Mouse (Mus musculus): ENCODE data around the gene Cmah. TPM values are rescaled to one million over a fixed set of nuclear protein-coding genes. Genes with fewer than 3 reads are reported as not detected.

The Cmah gene
- polyA plus RNA-seq, 1 experiment from 2014 or later = 0.57 TPM

DNA sequence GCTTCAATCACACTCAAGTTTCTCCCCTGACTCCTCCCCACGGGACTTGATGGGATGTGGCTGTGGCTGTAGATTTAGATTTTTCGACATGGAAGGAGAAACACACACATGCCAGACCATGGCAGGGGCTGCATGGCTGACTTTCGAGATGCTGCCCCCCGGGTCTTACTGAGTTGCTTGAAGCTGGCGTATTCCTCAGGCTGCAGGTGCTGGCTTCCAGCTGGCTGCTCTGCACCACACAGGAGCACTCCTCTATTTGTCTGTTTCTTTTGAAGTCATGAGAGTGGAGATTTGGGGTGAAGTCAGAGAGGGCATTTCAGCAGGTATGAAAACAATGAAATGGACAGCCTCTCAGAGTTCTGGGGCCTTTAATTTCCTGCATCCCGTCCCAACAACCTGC, 180.0 kb downstream of the Cmah start:
- no peak for ATAC-seq (ENCODE audit: borderline replicate concordance, extremely low read depth, low FRiP score, low TSS enrichment)
- WGBS = 64% methylated on average over 6 of the region's 6 CpGs
- H3K9ac ChIP-seq = no peak overlapping the region
- H3K27me3 ChIP-seq = no peaks in the 10 kb centered on the region
- no peak overlapping the region for H3K27ac ChIP-seq
- no peak overlapping the region for H3K4me3 ChIP-seq
- no peaks in the 10 kb centered on the region for H3K4me1 ChIP-seq
- no peaks in the 10 kb centered on the region for H3K36me3 ChIP-seq
- H3K4me2 ChIP-seq = no peak overlapping the region
- no peaks in the 10 kb centered on the region for H3K9me3 ChIP-seq

GRCm38 (mm10) chr13:24508917-24509316, 181.7 kb downstream of the Cmah start:
- H3K9me3 ChIP-seq = no peaks in the 10 kb centered on the region
- WGBS = 34% methylated on average over 1 of the region's 1 CpGs
- no peak for ATAC-seq (ENCODE audit: borderline replicate concordance, extremely low read depth, low FRiP score, low TSS enrichment)
- no peak overlapping the region for H3K4me2 ChIP-seq
- H3K4me1 ChIP-seq = no peaks in the 10 kb centered on the region
- no peaks in the 10 kb centered on the region for H3K36me3 ChIP-seq
- H3K27me3 ChIP-seq = no peaks in the 10 kb centered on the region
- H3K4me3 ChIP-seq = no peak overlapping the region
- no peak overlapping the region for H3K9ac ChIP-seq
- no peak overlapping the region for H3K27ac ChIP-seq

DNA sequence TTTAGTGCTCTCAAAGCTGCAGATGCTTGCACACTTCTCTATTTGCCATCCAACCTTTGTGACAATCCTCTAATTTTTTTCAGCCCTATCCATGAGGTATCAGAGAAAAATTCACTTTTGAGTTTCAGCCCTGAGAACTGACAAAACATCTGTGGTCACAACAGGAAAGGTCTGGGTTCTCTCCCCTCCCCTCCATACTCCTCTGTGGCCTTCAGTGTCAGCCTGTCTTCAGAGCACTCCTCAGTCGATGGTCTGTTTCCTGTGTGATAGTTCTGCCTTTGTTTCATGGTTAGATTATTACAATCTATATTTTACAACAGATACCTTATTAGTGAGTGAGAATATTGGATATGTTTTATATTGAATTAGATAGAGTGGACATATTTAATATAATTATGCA, 184.2 kb downstream of the Cmah start:
- Histone ChIP-seq H3K4me2 (no peak overlapping the region), H3K4me3 (no peak overlapping the region), H3K9me3 (no peaks in the 10 kb centered on the region), H3K9ac (no peak overlapping the region), H3K27ac (no peak overlapping the region), H3K36me3 (no peaks in the 10 kb centered on the region), H3K4me1 (no peaks in the 10 kb centered on the region), H3K27me3 (no peaks in the 10 kb centered on the region)
- WGBS = 71% methylated on average over 1 of the region's 1 CpGs
- ATAC-seq (ENCODE audit: borderline replicate concordance, extremely low read depth, low FRiP score, low TSS enrichment) = no peak

- no peak overlapping the region for H3K4me2 ChIP-seq
- H3K9ac ChIP-seq = no peak overlapping the region
- 75% methylated on average over 14 of the region's 14 CpGs for WGBS
- H3K27ac ChIP-seq = no peak overlapping the region
- no peak overlapping the region for H3K4me3 ChIP-seq
- no peaks in the 10 kb centered on the region for H3K36me3 ChIP-seq
- no peak for ATAC-seq (ENCODE audit: borderline replicate concordance, extremely low read depth, low FRiP score, low TSS enrichment)
- no peaks in the 10 kb centered on the region for H3K4me1 ChIP-seq
- H3K9me3 ChIP-seq = no peaks in the 10 kb centered on the region
- no peaks in the 10 kb centered on the region for H3K27me3 ChIP-seq
Observed at GRCm38 (mm10) chr13:24511932-24512520, 184.8 kb downstream of the Cmah start.

GRCm38 (mm10) chr13:24513717-24514116, 186.5 kb downstream of the Cmah start:
- Histone ChIP-seq H3K4me2 (no peak overlapping the region), H3K27ac (no peak overlapping the region), H3K36me3 (no peaks in the 10 kb centered on the region), H3K9ac (no peak overlapping the region), H3K4me3 (no peak overlapping the region), H3K9me3 (no peaks in the 10 kb centered on the region), H3K4me1 (no peaks in the 10 kb centered on the region), H3K27me3 (no peaks in the 10 kb centered on the region)
- ATAC-seq (ENCODE audit: borderline replicate concordance, extremely low read depth, low FRiP score, low TSS enrichment) = no peak
- 89% methylated on average over 3 of the region's 3 CpGs for WGBS

DNA sequence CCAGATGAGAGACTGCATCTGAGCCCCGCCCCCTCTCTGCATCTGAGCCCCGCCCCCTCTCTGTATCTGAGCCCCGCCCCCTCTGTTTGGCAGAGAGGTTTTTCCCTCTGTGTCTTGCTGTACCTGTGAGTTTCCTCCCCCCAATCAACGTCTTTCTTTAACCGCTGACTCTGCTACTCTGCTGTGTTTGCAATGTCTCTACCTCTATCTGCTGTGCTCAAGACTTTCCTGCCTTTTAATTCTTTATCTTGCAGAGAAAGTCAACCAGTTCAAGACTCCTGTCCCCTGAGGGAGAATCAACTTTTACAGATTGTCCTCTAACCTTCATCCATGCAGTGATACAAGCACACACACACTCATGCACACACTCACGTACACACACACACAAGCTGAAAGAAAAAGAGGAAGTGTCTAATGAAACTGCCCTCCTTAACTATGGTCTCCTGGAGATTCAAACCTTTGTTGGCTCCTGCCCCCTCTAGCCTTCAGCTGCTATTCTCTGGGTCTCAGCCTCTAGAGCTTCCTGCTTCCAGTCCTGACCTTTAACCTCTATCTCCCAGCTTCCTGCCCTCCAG, 188.0 kb downstream of the Cmah start:
- Histone ChIP-seq H3K36me3 (no peaks in the 10 kb centered on the region), H3K9ac (no peak overlapping the region), H3K4me3 (no peak overlapping the region), H3K4me2 (no peak overlapping the region), H3K27me3 (no peaks in the 10 kb centered on the region), H3K27ac (no peak overlapping the region), H3K4me1 (peaks cover 8% of the 10 kb centered on the region; the same call in 1 of the 2 replicates), H3K9me3 (no peaks in the 10 kb centered on the region)
- ATAC-seq (ENCODE audit: borderline replicate concordance, extremely low read depth, low FRiP score, low TSS enrichment) = no peak
- WGBS = 41% methylated on average over 6 of the region's 6 CpGs

DNA sequence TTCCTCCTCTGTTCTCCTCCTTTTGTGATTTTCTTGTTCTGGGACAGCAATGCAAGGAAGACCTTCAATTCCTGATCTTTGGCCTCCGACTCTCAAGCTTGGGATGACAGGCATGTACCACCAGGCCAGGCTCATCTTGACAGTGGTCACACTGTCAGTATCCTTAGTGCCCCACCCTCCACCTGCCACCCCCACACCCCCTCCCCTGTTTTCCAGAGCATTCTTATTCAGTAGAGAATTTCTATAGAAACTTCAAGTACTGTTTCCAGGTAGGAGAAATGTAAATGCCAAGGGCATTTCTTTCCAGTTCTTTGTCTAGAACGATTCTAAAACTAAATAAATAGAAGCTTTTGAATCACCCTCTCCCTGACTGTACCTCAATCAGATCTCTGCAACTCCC, 190.6 kb downstream of the Cmah start:
- peaks cover 29% of the 10 kb centered on the region for H3K4me1 ChIP-seq
- H3K27ac ChIP-seq = no peak overlapping the region
- no peak overlapping the region for H3K4me3 ChIP-seq
- no peaks in the 10 kb centered on the region for H3K27me3 ChIP-seq
- WGBS = 58% methylated on average over 2 of the region's 2 CpGs
- H3K9me3 ChIP-seq = no peaks in the 10 kb centered on the region
- H3K4me2 ChIP-seq = no peak overlapping the region
- no peaks in the 10 kb centered on the region for H3K36me3 ChIP-seq
- no peak overlapping the region for H3K9ac ChIP-seq
- ATAC-seq (ENCODE audit: borderline replicate concordance, extremely low read depth, low FRiP score, low TSS enrichment) = no peak

GRCm38 (mm10) chr13:24518887-24519286, 191.7 kb downstream of the Cmah start:
- H3K4me3 ChIP-seq = no peak overlapping the region
- no peak overlapping the region for H3K4me2 ChIP-seq
- ATAC-seq (ENCODE audit: borderline replicate concordance, extremely low read depth, low FRiP score, low TSS enrichment) = no peak
- peaks cover 29% of the 10 kb centered on the region for H3K4me1 ChIP-seq
- H3K9ac ChIP-seq = no peak overlapping the region
- no peaks in the 10 kb centered on the region for H3K27me3 ChIP-seq
- H3K9me3 ChIP-seq = no peaks in the 10 kb centered on the region
- 40% methylated on average over 6 of the region's 6 CpGs for WGBS
- no peak overlapping the region for H3K27ac ChIP-seq
- H3K36me3 ChIP-seq = no peaks in the 10 kb centered on the region

DNA sequence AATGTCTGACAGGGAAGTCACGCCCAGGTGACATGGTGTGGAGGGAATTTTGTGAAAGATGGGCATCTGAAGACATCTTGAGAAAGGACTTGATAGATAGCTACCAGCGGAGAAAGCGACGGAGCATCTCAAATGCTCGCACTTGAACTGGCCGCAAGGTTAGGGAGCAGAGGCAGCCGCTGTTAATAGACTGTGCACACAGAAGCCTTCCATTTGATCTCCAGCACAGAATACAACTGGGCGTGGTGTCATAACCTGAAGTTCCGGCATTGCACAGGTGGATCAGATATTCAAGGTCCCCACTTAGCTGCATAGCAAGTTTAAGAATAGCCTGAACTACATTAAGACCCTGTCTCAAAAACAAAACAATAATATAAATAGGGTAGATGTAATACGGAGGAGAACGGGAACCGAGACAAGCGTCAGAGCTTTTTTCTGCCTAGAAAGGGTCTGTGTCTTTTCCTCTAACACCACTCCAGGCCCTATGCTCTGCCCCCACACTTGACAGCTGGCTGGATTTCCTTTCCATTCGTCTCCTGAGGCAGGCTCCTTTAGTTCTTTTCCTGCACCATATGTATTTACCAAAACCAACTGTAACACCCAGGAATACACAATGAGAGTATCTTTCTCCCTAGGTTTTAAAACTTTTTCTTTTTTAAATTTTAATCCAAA, 192.9 kb downstream of the Cmah start:
- H3K9me3 ChIP-seq = no peaks in the 10 kb centered on the region
- H3K4me2 ChIP-seq = no peak overlapping the region
- H3K4me3 ChIP-seq = no peak overlapping the region
- peak; percentile 12; the same call in 1 of the 2 replicates for ATAC-seq (ENCODE audit: borderline replicate concordance, extremely low read depth, low FRiP score, low TSS enrichment)
- H3K4me1 ChIP-seq = peaks cover 29% of the 10 kb centered on the region
- peak overlapping the region; percentile 26; the same call in 1 of the 2 replicates for H3K27ac ChIP-seq
- 46% methylated on average over 14 of the region's 14 CpGs for WGBS
- no peaks in the 10 kb centered on the region for H3K27me3 ChIP-seq
- no peak overlapping the region for H3K9ac ChIP-seq
- H3K36me3 ChIP-seq = no peaks in the 10 kb centered on the region

GRCm38 (mm10) chr13:24520796-24521195, 193.6 kb downstream of the Cmah start:
- Histone ChIP-seq H3K4me3 (no peak overlapping the region), H3K27me3 (no peaks in the 10 kb centered on the region), H3K4me1 (peaks cover 29% of the 10 kb centered on the region), H3K27ac (peak overlapping the region; percentile 22), H3K9me3 (no peaks in the 10 kb centered on the region), H3K36me3 (no peaks in the 10 kb centered on the region), H3K9ac (no peak overlapping the region), H3K4me2 (no peak overlapping the region)
- ATAC-seq (ENCODE audit: borderline replicate concordance, extremely low read depth, low FRiP score, low TSS enrichment) = no peak
- 80% methylated on average over 10 of the region's 10 CpGs for WGBS

- no peaks in the 10 kb centered on the region for H3K36me3 ChIP-seq
- H3K4me3 ChIP-seq = no peak overlapping the region
- WGBS = 32% methylated on average over 18 of the region's 18 CpGs
- no peak overlapping the region for H3K4me2 ChIP-seq
- H3K9me3 ChIP-seq = no peaks in the 10 kb centered on the region
- peaks cover 29% of the 10 kb centered on the region for H3K4me1 ChIP-seq
- peak; percentile 31; the same call in 1 of the 2 replicates for ATAC-seq (ENCODE audit: borderline replicate concordance, extremely low read depth, low FRiP score, low TSS enrichment)
- peak overlapping the region; percentile 22 for H3K27ac ChIP-seq
- no peak overlapping the region for H3K9ac ChIP-seq
- H3K27me3 ChIP-seq = no peaks in the 10 kb centered on the region
Observed at GRCm38 (mm10) chr13:24521446-24522342, 194.5 kb downstream of the Cmah start.

Data from lung, embryonic 15.5 days (tissue).